Mouse (Mus musculus): ENCODE results near the gene Cmtm8.
A peak's percentile ranks its signal among the peaks of the same experiment; 100 is the strongest.

The Cmtm8 gene

DNA sequence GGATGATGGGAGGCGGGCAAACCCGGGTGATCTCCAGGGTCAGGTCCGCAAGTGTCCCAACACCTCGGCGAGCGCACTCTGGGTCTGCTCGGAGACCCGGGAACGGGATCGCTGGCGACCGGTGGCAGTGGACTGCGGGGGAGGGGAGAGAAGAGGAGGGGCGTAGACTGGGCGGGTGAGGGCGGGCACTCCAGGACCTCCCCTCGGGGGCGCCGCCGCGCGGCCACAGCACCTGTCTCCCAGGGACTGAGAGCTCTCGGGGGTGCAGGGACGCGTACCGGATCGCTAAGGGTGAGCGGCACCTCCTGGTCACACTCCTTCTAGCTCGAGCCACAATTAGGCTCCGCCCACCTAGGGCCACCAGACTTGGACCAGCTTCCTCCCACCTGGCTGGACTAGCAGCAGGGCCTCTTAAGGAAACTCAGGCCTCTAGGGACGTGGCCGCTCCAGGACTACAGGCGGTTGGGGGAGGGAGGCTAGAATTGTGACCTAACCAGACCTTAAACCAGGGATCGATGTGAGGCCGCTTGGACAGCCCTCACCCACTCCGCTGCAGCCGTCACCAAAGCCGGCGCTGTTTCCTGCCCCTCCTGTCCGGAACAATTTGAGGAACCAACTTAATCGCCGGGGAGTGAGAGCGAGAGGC, at the start of gene Cmtm8:
Gene Cmtm8 (minus strand): TSS at position 140 of the 646 bp plus-strand sequence.
- DNase-seq (ENCODE audit: low read depth, low spot score): peak; percentile 71

DNA sequence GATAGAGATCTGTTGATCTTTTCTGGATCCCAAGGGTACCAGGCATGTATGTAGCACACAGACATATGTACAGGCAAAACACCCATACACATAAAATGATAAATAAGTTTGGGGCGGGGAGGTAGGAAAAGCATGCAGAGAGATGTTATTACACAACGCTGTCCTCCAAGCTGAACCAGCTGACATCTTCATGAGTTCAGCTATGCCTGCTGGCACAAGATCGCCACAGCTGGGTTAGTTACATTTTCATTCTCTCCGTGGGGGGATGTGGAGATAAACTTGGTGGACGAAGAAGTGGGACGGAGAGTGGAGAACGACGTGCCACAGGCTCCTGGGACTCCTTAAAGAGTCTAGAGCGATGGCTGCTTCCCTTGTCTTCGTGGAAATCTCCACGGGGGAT, 49.0 kb upstream of the Cmtm8 start:
- no peak for DNase-seq (ENCODE audit: low read depth, low spot score)

GRCm38 (mm10) chr9:114890377-114890776, 46.4 kb upstream of the Cmtm8 start:
- no peak for DNase-seq (ENCODE audit: low read depth, low spot score)

DNA sequence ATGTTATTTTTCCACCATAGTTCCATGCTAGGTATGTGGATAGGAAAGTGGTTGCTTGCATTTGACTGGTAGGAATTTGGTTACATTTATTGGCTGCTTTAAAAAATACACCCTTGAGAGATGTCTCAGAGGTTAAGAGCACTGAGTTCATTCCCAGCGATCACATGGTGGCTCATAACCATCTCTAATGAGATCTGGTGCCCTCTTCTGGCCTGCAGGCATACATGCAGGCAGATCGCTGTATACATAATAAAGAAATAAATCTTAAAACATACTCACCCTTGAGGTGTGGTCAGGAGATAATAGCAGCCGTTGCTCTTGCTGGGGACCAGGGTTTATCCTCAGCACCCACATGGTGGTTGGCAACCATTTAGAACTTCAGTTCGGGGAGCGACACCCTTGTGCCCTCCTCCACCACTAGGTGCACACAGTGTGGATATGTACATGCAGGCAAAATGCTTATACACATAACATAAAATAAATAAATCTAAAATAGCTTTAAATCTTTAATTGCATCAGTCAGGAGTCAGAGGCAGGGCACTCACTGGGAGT, 45.0 kb upstream of the Cmtm8 start:
- DNase-seq (ENCODE audit: low read depth, low spot score): peak; percentile 63

GRCm38 (mm10) chr9:114887699-114888098, 43.7 kb upstream of the Cmtm8 start:
- peak; percentile 76 for DNase-seq (ENCODE audit: low read depth, low spot score)

DNA sequence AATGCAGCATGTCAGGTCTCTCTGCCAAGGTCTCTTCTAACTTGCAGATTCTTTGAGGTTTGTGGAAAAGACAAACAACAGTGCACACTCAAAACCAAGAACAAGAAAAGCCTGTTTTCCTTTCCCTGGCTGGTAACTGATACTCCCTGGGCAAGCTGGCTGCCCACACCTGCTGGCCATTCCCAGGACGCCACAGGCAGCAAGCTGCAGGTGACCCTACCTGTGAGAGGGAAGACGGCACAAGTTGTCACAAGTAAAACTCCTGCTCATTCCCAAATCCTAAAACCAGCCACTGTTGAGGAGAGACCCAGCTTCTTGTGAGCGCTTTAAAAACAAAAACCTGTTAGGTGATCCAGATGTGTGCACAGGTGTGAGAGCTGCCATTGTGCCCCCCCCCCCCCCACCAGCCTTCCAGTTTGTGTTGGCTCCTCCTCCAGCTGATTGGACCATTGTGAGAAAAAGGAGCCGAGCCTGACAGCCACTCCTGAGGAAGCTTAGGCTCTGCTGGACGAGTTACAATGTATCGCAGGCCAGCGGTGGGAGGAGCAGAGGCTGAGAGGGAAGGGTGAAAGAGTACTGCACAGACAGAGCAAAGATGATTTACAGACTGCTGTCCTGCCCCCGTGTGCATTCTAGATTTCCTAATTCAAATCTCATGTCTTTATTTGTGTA, 42.2 kb upstream of the Cmtm8 start:
- DNase-seq (ENCODE audit: low read depth, low spot score): no peak

- no peak for DNase-seq (ENCODE audit: low read depth, low spot score)
Observed at GRCm38 (mm10) chr9:114885564-114885963, 41.6 kb upstream of the Cmtm8 start.

DNA sequence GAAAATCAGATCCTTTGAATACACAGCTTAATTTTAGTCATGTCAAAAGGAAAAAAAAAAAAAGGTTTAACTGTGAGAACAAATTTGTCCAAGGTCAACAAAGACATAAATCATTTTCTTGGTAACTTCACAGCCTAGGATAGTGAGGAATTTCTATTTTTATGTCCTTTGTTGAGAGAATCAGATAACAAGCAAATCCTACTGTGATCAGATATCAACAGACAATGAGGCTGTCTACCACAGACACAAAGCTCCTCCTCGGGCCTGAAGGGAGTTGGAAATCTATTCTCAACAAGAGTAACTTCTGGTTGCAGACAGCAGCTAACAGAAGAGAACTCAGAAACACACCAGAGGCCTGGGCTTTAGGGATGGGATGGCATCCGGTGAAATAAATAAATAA, 38.0 kb upstream of the Cmtm8 start:
- DNase-seq (ENCODE audit: low read depth, low spot score): no peak

- DNase-seq (ENCODE audit: low read depth, low spot score): peak; percentile 12
Observed at GRCm38 (mm10) chr9:114855327-114855726, 11.4 kb upstream of the Cmtm8 start.

DNA sequence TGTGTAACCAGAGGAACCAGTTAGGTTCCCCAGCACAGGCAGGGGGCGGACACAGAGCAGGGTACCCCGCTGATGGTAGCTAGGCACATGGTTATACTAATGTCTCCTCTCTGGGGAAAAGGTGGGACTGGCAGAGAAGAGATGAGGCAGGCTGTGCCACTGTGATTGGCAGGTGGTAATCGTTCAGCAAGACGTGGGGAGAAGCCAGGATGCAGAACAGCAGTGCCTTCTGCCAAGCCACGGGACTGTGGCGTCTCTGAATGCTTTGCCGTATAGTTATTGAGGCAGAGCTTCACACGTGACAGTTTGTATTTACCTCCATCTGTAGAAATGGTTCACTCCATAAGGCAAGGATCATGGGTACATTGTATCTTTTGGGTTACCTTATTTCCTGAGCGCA, 10.7 kb upstream of the Cmtm8 start:
- no peak for DNase-seq (ENCODE audit: low read depth, low spot score)

DNA sequence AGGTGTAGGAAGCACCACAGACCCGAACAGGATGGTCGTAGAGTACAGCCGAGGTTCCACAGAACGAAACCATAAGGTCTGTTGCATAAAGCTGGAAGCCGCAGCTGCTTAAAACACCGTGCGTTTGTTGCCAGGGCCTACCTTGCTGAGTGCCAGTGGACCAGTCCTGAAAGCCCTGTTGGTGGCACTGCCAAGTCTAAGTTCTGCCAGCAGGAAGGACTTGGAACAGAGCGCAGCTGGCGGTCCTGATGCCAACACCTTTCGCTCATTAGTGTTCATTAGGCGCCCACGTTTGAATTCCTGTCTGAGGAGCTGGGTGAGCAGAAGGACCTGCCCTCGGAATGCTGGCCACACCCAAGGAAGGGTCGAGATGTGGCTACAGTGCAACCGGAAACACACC, 9.4 kb upstream of the Cmtm8 start:
- DNase-seq (ENCODE audit: low read depth, low spot score): peak; percentile 36

DNA sequence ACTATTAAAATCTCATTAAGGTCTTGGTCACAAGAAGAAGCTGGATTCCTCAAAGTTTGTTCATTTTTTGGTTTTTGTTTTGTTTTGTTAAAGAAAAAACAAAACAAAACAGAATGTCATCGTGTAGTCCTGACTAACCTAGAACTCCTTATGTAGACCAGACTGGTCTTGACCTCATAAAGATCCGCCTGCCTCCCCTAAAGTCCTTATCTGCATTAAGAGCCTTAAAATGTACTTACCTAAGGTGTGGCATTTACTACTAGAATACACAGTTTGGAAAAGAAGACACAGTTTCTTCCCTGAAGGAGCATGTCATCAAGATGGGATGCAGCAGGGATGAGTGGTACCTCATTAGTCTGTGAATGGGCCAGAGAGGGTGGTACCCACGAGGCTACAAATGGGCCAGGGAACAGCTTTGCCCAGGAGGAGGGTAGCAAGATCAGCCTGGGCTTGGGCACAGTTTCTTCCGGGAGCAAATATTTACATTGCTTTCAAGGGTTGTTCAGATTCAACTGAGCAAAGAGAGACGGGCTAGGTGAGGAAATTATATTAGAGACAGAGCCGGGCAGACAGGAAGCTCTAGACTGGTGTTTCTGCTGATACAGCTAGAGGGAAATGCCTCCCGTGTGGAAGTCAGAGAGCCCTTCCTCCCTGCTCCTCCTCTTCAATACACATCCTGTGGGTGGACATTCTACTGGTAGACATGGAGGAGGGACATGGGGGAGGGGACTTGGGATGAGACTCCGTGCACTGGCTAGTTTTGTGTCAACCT, 7.6 kb upstream of the Cmtm8 start:
- DNase-seq (ENCODE audit: low read depth, low spot score): no peak

GRCm38 (mm10) chr9:114843634-114844016, 331 bp downstream of the Cmtm8 start:
- peak; percentile 61 for DNase-seq (ENCODE audit: low read depth, low spot score)

- DNase-seq (ENCODE audit: low read depth, low spot score): peak; percentile 20
Observed at GRCm38 (mm10) chr9:114842886-114843285, 1.1 kb downstream of the Cmtm8 start.

GRCm38 (mm10) chr9:114842269-114842668, 1.7 kb downstream of the Cmtm8 start:
- no peak for DNase-seq (ENCODE audit: low read depth, low spot score)

- DNase-seq (ENCODE audit: low read depth, low spot score): no peak
Observed at GRCm38 (mm10) chr9:114838870-114839269, 5.1 kb downstream of the Cmtm8 start.

DNA sequence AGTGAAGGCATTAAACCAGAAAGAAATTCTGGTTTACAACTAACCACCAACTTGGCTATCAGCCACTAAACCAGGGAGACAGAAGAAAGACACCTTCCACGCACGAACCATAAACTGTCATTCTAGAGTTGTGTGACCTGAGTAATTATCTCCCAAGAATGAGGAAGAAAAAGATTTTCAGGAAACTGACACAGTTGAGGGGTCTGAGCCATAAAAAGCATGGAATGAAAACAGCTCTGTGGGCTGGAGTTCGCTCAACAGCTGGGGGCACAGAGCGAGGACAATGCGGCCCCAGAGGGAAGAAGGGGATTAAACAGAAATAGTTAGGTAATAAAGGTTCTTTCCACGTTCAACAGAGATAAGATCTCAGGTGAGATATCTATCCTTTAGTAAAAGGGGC, 12.4 kb downstream of the Cmtm8 start:
- DNase-seq (ENCODE audit: low read depth, low spot score): no peak

- DNase-seq (ENCODE audit: low read depth, low spot score): no peak
Observed at GRCm38 (mm10) chr9:114830351-114830750, 13.6 kb downstream of the Cmtm8 start.

- no peak for DNase-seq (ENCODE audit: low read depth, low spot score)
Observed at GRCm38 (mm10) chr9:114829669-114830068, 14.3 kb downstream of the Cmtm8 start.

DNA sequence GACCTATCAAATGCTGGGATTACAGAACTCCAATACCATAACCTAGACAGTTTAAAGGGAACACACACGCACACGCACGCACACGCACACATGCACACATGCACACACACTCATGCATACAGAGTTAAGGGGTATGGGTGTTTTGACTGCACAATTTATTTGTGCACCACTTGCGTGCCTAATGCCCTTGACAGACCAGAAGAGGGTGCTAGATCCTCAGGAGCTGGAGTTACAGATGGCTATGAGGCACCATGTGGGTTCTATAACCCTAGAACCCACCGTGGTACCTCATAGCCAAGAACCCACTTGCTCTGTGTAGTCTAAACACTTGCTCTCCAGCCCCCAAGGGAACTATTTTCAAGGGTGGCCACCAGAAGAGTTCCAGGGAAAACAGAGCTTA, 15.6 kb downstream of the Cmtm8 start:
- DNase-seq (ENCODE audit: low read depth, low spot score): peak; percentile 42

DNA sequence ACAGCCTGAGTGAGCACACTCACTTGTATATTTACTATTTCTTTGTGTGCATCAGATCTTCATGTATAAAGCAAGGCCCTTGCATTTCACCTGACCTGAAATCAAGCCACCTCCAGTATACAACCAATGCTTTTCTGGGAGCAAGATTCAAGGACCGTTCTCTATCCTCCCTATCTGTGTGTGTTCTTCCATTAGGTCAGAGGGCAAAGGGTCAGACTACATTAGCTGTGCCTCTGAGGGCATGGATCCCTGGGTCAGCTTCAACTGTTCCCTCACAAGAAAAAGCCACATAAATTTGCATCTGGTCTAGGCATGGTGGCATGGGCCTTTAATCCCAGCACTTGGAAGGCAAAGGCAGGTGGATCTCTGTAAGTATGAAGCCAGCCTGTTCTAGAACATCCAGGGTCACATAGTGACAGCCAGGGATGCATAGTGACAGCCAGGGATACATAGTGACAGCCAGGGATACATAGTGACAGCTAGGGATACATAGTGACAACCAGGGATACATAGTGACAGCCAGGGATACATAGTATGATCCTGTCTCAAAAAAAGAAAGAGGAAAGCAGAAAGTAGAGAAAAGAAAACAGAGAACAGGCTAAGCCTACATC, 16.6 kb downstream of the Cmtm8 start:
- no peak for DNase-seq (ENCODE audit: low read depth, low spot score)

DNA sequence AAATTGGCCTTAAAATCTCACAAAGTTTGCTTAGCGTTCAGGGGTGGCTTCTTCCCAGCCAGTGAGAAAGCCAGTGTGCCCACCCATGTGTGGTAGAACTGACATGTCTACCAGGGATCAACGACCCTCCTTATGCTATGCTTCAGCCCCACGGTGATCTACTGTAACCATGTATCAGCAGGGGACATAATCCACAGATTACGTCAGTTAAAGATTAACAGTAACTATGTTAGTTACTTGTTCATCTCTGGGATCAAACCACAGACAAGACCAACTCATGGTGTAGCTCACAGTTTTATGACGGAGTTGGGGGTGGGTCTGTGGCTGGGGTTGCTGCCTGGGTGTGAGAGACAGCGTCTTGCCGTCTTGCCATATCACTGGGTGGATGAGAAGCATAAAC, 19.8 kb downstream of the Cmtm8 start:
- DNase-seq (ENCODE audit: low read depth, low spot score): no peak
